Mouse (Mus musculus) small intestine, adult 2 months (tissue): ENCODE measurements around the gene Eaf1.

ENCODE experiments used
- CTCF ChIP-seq: fragments of 200-500 bp; IDR thresholded peaks from 2 replicates; pipeline ENCODE4 v1.5.1; 2012; ENCODE audit warnings: low read depth, mild to moderate bottlenecking, control low read depth, inconsistent platforms, low read length, moderate library complexity, mixed read lengths; ENCODE audit not compliant: insufficient replicate concordance, insufficient read length; ENCODE audit errors: extremely low read depth
- POLR2A ChIP-seq: fragments of 200-500 bp; IDR thresholded peaks from 2 replicates; pipeline ENCODE4 v1.6.1; 2012; ENCODE audit warnings: low read depth, mild to moderate bottlenecking, control low read depth, inconsistent platforms, low read length, moderate library complexity

DNA sequence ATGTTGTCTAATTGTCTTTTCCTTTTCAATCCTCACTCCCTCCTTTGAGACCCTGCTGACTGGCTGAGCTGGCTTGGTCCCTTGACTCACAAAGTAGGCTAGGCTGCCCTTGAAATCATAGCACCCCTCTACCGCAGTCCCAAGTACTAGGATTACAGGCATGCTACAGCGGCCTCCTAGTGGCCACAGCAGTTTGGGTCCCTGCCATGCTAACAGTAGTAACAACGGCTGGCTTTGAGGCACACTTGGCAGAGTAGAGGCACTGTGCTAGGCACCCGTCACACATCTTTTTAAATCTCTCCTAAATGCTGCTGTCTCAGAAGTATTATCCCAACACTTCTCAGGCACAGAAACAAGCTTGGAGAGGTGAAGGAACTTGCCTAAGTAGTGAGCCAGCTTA, 7.7 kb upstream of the Eaf1 start:
- TF ChIP-seq POLR2A = no peak
- TF ChIP-seq CTCF = no peak
